Mouse (Mus musculus): ENCODE data around the gene Apom.

DNA sequence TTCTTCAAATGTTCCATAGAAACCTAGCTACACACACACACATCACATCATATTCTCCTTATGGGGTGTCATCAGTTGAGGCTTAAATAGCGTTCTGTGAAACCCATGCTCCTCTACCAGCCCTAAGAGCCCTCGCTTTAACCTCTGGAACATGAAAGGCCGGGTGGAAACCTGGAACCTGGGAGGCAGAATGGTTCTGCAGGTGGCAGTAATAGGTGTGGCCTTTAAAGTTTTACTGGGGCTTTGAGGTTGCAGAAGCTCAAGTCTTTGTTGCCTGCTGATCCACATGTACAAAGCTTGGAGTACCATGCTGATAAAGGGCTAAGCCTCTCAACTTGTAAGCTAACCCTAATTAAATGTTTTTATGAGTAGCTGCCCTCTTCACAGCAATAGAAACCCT lies 15.5 kb upstream of the Apom start:
- TF ChIP-seq ZNF384 (IDR thresholded peaks at IDR 0.05; ENCODE audit: low read depth, low read length) (no peak), ZC3H11A (IDR thresholded peaks at IDR 0.05; ENCODE audit: borderline replicate concordance, low read depth, low read length) (no peak)

Data from ES-E14 (cell line).